ENCODE assay signal across 8 mouse cellular contexts in the genomic region with DNA sequence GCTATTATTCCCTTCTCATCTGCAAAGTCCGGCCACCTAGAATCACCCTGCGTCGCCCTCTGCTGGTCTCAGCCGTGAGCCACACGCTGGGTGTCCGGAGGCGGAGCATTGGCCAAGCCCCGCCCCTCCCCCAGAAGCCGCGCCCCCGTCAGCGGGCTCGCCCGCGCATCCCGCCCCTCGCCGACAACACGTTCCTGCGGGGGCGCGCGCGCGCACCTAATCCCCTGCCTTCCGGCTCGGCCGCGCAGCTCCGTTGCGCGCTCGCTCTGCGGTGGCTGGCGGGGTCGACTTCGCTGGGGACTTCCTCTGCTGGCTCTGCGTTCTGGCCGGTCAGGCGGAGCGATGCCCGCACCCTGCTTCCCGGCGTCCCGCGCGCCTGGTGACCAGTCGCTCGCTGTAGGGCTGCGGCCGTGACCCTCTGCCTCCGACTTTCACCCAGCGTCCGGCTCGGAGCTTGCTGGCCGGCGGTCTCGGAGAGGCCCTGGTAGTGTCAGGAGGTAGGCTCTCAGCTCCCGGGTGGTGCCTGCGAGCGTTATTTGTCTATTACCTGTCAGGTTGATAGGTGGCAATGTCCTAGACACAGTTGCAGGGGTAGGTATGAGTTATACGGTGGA. TPM values are rescaled to one million over a fixed set of nuclear protein-coding genes. Genes with fewer than 3 reads are reported as not detected.
DNase-seq lines count a peak whose midpoint lies in the region; ATAC-seq and TF ChIP-seq lines count a peak whose summit lies in the region.

A gene (plus strand): TSS at position 186 of the 614 bp plus-strand sequence.

- peak within 1 kb of the TSS; percentile 65 for H3K4me2 ChIP-seq in hindbrain, embryonic 15.5 days

- in situ Hi-C loops in Patski (cut with MboI; ENCODE audit: low pct_unique_long_range_greater_than_20kb), result no loop called here

- peaks cover 7% of the 10 kb centered on the region for H3K36me3 ChIP-seq in hindbrain, embryonic 15.5 days

- POLR2A ChIA-PET in Patski (lab: Charles Lee), result interaction anchor here (1.3 kb wide), 1 partner anchor 10 kb away, joined by 5 read pairs; no protein-coding TSS in a partner anchor

- CTCF ChIA-PET in Patski (lab: Charles Lee), result interaction anchor here (0.8 to 1.7 kb wide), 6 partner anchors 10 to 378 kb away, joined by 3 to 11 read pairs (median 3); a partner anchor contains a TSS

- WGBS in hindbrain, embryonic 15.5 days, result under 1% methylated on average over 60 of the region's 62 CpGs

- peaks cover 11% of the 10 kb centered on the region for H3K4me1 ChIP-seq in hindbrain, embryonic 15.5 days (replicated peaks)

- H3K27me3 ChIP-seq in Patski, result no peaks in the 10 kb centered on the region
- H3K27me3 ChIP-seq in hindbrain, embryonic 15.5 days, result no peaks in the 10 kb centered on the region

- no peaks in the 10 kb centered on the region for H3K9me3 ChIP-seq in hindbrain, embryonic 15.5 days

- peak; percentile 98 for TF ChIP-seq CTCF in Patski (IDR thresholded peaks at IDR 0.05)

- peak within 1 kb of the TSS; percentile 64 for H3K4me3 ChIP-seq in hindbrain, embryonic 15.5 days

- H3K27ac ChIP-seq in hindbrain, embryonic 15.5 days (replicated peaks), result peak within 1 kb of the TSS; percentile 83

- peak within 1 kb of the TSS; percentile 70 for H3K9ac ChIP-seq in hindbrain, embryonic 15.5 days

- peak; percentile 97 for ATAC-seq in Patski
- ATAC-seq in hindbrain, embryonic 15.5 days (ENCODE audit: low FRiP score, low read depth), result peak; percentile 98

- peak; percentile 49 for DNase-seq in Patski (ENCODE audit: low read depth, low spot score)
- DNase-seq in cerebellum, postnatal 14 days, result peak; percentile 98 to 99
- peak; percentile 77 to 85 for DNase-seq in frontal cortex, postnatal 25 days (ENCODE audit: low spot score in 2 of 2)
- peak; percentile 82 for DNase-seq in left cerebral cortex, adult 11 months (ENCODE audit: low spot score)
- peak; percentile 94 for DNase-seq in lung, postnatal 4 days
- peak; percentile 93 for DNase-seq in retina, postnatal 7 days (ENCODE audit: low read depth, low spot score)
- peak; percentile 90 for DNase-seq in urinary bladder, adult 2 months (ENCODE audit: low spot score)

RNA-seq across cellular contexts. Expression of the gene that starts here (rescaled TPM):
- polyA plus RNA-seq in Patski (2021), result 13.3 TPM
- polyA plus RNA-seq in hindbrain, embryonic 15.5 days (2015; fragmentation: Nextera tagmentation; extraction: Ambion mirVana), result 10.1 and 10.3 TPM in 2 replicates
- 4.7 and 7.1 TPM in 2 replicates for polyA plus RNA-seq in urinary bladder, adult 2 months (2012; rRNA removed)

Comparison
In these comparisons a context has a peak if more than half of its experiments do, and no peak if none do; other contexts are left out.
1. Peak in every context shown above with its lines: DNase-seq, ATAC-seq, H3K4me3 ChIP-seq and H3K27ac ChIP-seq.